Mouse (Mus musculus): ENCODE measurements at regions not wholly inside any gene's neighbourhood (a gene's known extent, or its start where the extent isn't known, plus 50 kb on each side); places are given as distances from the start of the nearest gene placed in this dataset.
A peak's percentile ranks its signal among the peaks of the same experiment; 100 is the strongest.

DNA sequence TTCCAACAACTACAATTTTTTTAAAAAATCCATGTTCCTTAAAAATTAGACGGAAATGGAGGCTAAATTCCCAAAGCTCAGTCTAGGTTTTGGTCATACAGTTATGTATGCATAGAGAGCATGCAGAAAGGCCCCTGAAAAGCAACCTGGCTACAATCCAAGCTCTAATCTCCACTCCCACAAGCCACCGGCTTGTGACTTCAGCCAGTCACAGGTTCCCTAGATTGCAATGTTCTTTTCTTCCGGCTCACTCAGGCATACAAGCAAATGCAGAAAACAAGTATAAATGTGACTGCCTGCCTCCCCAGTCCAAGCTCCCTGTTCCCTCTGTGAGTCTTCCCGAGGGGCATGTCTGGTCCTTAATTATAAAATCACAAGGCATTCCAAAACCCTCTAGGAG is 171.2 kb upstream of the Pou3f3 start:
- no peaks in the 10 kb centered on the region for H3K27me3 ChIP-seq (replicated peaks; ENCODE audit: control insufficient read depth, insufficient read depth, low read length)
- no peak for ATAC-seq (ENCODE audit: low read depth)
- H3K4me3 ChIP-seq (ENCODE audit: low read depth, low read length): no peak overlapping the region
- no peak overlapping the region for H3K27ac ChIP-seq (replicated peaks; ENCODE audit: low read depth, low read length)
- no peaks in the 10 kb centered on the region for H3K9me3 ChIP-seq (ENCODE audit: control insufficient read depth, low read length)
- no peak overlapping the region for H3K4me2 ChIP-seq (ENCODE audit: low read depth, low read length)
- H3K4me1 ChIP-seq (ENCODE audit: control insufficient read depth, insufficient read depth, low read length): no peaks in the 10 kb centered on the region
- no peaks in the 10 kb centered on the region for H3K36me3 ChIP-seq (ENCODE audit: control insufficient read depth, insufficient read depth, low read length)
- 53% methylated on average over 4 of the region's 4 CpGs for WGBS
- DNase-seq (ENCODE audit: low spot score): no peak
- no peak overlapping the region for H3K9ac ChIP-seq (ENCODE audit: low read depth, low read length)

DNA sequence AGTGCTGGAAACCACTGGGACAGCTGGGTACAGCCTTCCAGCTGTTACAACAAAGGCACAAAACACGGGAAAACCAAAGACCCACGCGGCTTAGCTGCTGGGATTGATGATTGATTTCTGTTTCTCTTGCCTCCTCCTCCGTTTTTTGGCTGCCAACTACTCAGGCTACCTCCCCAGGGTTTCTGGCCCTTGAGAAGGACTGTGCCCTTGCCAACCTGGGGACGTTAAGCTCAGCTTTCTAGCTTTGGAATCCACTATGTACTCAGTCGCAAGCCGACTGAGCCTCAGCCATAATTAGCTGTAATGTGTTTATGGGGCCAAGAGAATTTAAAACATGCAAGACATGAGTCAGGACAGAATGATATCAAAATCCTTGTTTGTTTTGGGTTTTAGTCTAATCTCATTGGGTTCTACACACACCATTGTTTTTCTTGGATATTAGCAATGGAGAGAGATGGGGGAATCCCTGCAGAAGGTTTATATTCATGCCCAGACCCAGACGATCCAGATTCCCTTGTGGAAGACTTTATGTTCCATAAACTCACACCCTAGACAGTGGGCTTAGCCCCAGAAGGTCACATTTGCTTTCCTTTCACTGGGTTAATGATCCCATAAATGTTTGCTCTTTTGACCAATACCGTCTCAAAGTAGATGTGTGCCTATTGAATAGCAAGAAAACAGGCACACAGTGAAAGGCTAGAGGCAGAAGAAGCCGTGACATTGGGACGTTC is 167.7 kb upstream of the Pou3f3 start:
- ATAC-seq (ENCODE audit: low read depth): no peak
- Histone ChIP-seq H3K27me3 (replicated peaks; ENCODE audit: control insufficient read depth, insufficient read depth, low read length) (no peaks in the 10 kb centered on the region), H3K36me3 (ENCODE audit: control insufficient read depth, insufficient read depth, low read length) (no peaks in the 10 kb centered on the region), H3K4me2 (ENCODE audit: low read depth, low read length) (no peak overlapping the region), H3K27ac (replicated peaks; ENCODE audit: low read depth, low read length) (no peak overlapping the region), H3K4me1 (ENCODE audit: control insufficient read depth, insufficient read depth, low read length) (no peaks in the 10 kb centered on the region), H3K4me3 (ENCODE audit: low read depth, low read length) (no peak overlapping the region), H3K9ac (ENCODE audit: low read depth, low read length) (no peak overlapping the region), H3K9me3 (ENCODE audit: control insufficient read depth, low read length) (no peaks in the 10 kb centered on the region)
- 57% methylated on average over 11 of the region's 11 CpGs for WGBS
- no peak for DNase-seq (ENCODE audit: low spot score)

DNA sequence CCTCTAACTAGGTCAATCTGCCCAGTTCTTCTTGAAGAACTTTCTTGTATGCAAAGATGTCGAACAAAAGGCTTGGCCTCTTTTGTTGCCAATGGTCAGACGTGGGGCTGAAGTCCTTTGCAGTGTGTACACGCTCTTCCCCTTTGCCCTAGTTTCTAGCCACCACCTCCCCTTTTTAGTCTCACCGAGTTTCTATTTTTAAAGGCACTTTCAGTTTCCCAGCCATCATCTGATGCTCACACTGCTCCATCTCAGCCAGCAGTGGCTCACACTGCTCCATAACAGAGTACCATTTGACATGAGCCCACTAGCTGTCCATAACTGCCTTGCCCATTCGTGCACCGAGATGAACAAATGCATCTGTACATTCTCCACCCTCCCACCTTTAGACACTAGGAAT is 162.7 kb upstream of the Pou3f3 start:
- Histone ChIP-seq H3K4me2 (ENCODE audit: low read depth, low read length) (no peak overlapping the region), H3K27ac (replicated peaks; ENCODE audit: low read depth, low read length) (no peak overlapping the region), H3K27me3 (replicated peaks; ENCODE audit: control insufficient read depth, insufficient read depth, low read length) (no peaks in the 10 kb centered on the region), H3K9me3 (ENCODE audit: control insufficient read depth, low read length) (no peaks in the 10 kb centered on the region), H3K4me3 (ENCODE audit: low read depth, low read length) (no peak overlapping the region), H3K9ac (ENCODE audit: low read depth, low read length) (no peak overlapping the region), H3K36me3 (ENCODE audit: control insufficient read depth, insufficient read depth, low read length) (no peaks in the 10 kb centered on the region), H3K4me1 (ENCODE audit: control insufficient read depth, insufficient read depth, low read length) (no peaks in the 10 kb centered on the region)
- no peak for DNase-seq (ENCODE audit: low spot score)
- WGBS: 79% methylated on average over 6 of the region's 6 CpGs
- ATAC-seq (ENCODE audit: low read depth): no peak

DNA sequence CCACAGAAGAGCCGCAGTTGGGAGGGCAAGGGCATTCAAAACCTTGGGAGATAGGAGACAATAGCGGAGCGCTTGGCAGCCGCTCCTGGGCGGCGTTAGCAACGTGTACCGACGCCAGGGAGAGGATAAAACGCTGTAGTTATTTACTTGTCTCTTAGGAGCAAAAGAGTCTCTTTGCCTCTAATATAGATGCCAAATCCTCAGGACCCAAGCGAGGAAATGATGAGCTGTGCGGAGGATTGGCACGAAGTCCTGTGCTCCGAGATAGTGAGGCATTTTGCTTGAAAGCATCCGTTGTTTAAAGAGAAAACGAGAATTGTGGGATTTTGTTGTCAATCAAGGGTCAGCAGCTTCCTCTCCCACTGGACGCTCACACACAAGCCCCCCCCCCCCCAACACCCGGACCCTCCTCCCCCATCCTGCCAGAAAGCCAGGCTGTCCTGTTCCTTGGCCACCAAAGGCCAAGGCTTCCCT is 156.5 kb upstream of the Pou3f3 start:
- no peak for DNase-seq (ENCODE audit: low spot score)
- ATAC-seq (ENCODE audit: low read depth): no peak
- Histone ChIP-seq H3K27ac (replicated peaks; ENCODE audit: low read depth, low read length) (no peak overlapping the region), H3K4me1 (ENCODE audit: control insufficient read depth, insufficient read depth, low read length) (0 out of 2 replicates have a peak, but pooled peaks cover 4% of the 10 kb centered on the region), H3K9ac (ENCODE audit: low read depth, low read length) (no peak overlapping the region), H3K4me3 (ENCODE audit: low read depth, low read length) (no peak overlapping the region), H3K36me3 (ENCODE audit: control insufficient read depth, insufficient read depth, low read length) (no peaks in the 10 kb centered on the region), H3K27me3 (replicated peaks; ENCODE audit: control insufficient read depth, insufficient read depth, low read length) (no peaks in the 10 kb centered on the region), H3K9me3 (ENCODE audit: control insufficient read depth, low read length) (no peaks in the 10 kb centered on the region), H3K4me2 (ENCODE audit: low read depth, low read length) (0 out of 2 replicates have a peak overlapping the region, but pooled peaks have one; percentile 22)
- WGBS: 66% methylated on average over 18 of the region's 18 CpGs

DNA sequence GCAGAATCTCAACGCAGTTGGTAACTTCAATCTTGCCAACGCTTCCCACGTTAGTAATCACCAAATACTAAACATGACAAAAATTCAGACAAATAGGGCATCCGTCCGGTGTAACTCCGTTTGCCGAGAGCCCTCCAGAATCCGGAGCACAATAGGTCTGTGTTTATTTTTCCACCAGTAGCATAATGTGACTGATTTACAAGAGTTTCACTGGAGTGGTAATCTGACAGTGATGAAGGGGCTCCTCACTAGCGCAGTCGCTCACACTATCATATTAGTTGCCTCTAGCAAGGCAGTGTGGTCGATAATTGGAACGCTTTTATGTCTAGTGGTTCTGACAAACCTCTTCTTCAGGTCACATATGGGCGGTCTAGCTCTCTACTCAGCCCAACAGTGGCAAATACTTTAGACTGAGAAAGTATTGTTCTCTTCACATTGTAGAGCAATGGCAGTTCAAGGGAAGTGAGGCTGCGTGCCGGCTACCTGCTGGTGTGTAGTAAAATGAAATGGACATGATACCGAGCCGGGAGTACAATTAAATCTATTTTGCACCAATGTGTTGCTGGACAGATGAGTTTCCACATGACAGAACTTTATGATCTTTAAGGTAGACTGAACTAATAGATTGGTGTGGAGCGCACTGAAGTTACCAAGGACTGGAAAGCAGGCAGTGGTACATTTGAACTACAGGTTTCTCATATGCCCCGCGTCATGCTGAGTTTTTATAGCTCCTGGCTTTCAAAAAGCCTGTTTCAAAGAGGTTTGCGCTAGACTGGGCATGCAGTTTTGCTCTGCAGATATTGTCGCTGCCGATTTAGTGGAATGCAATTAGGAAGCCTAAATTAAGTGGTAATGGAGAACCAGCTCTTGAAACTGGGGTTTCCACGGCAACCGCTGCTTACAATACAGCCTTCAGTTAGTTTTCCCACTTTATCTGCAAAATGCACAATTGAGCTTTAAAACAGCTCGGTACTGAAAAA is 155.7 kb upstream of the Pou3f3 start:
- Histone ChIP-seq H3K27me3 (replicated peaks; ENCODE audit: control insufficient read depth, insufficient read depth, low read length) (no peaks in the 10 kb centered on the region), H3K4me3 (ENCODE audit: low read depth, low read length) (no peak overlapping the region), H3K9ac (ENCODE audit: low read depth, low read length) (no peak overlapping the region), H3K4me1 (ENCODE audit: control insufficient read depth, insufficient read depth, low read length) (0 out of 2 replicates have a peak, but pooled peaks cover 4% of the 10 kb centered on the region), H3K36me3 (ENCODE audit: control insufficient read depth, insufficient read depth, low read length) (no peaks in the 10 kb centered on the region), H3K27ac (replicated peaks; ENCODE audit: low read depth, low read length) (no peak overlapping the region), H3K4me2 (ENCODE audit: low read depth, low read length) (0 out of 2 replicates have a peak overlapping the region, but pooled peaks have one; percentile 22), H3K9me3 (ENCODE audit: control insufficient read depth, low read length) (no peaks in the 10 kb centered on the region)
- 65% methylated on average over 26 of the region's 26 CpGs for WGBS
- ATAC-seq (ENCODE audit: low read depth): no peak; the same call in 1 of the 2 replicates
- DNase-seq (ENCODE audit: low spot score): peak; percentile 61

DNA sequence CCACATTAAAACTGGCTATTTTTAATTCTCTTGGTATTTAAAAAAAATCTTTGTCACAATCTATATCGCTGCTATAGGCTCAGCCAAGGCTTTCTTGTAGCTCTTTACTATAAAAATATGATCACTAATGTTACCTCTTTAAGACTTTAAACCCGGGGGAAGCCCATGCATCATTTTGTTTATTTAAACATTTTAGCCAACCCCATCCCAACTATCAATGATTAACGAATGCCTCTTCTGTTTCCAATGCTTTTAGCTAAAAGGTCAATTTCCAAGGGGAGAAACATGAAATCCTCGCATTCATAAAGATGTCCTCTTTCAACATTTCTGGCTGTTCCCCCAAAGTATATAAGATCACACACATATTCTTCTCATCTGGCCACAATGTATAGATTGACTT is 153.6 kb upstream of the Pou3f3 start:
- no peaks in the 10 kb centered on the region for H3K36me3 ChIP-seq (ENCODE audit: control insufficient read depth, insufficient read depth, low read length)
- H3K4me1 ChIP-seq (ENCODE audit: control insufficient read depth, insufficient read depth, low read length): 0 out of 2 replicates have a peak, but pooled peaks cover 4% of the 10 kb centered on the region
- no peak overlapping the region for H3K4me3 ChIP-seq (ENCODE audit: low read depth, low read length)
- H3K4me2 ChIP-seq (ENCODE audit: low read depth, low read length): no peak overlapping the region
- WGBS: 62% methylated on average over 4 of the region's 4 CpGs
- no peaks in the 10 kb centered on the region for H3K27me3 ChIP-seq (replicated peaks; ENCODE audit: control insufficient read depth, insufficient read depth, low read length)
- no peak for DNase-seq (ENCODE audit: low spot score)
- H3K9ac ChIP-seq (ENCODE audit: low read depth, low read length): no peak overlapping the region
- ATAC-seq (ENCODE audit: low read depth): no peak
- no peak overlapping the region for H3K27ac ChIP-seq (replicated peaks; ENCODE audit: low read depth, low read length)
- no peaks in the 10 kb centered on the region for H3K9me3 ChIP-seq (ENCODE audit: control insufficient read depth, low read length)

DNA sequence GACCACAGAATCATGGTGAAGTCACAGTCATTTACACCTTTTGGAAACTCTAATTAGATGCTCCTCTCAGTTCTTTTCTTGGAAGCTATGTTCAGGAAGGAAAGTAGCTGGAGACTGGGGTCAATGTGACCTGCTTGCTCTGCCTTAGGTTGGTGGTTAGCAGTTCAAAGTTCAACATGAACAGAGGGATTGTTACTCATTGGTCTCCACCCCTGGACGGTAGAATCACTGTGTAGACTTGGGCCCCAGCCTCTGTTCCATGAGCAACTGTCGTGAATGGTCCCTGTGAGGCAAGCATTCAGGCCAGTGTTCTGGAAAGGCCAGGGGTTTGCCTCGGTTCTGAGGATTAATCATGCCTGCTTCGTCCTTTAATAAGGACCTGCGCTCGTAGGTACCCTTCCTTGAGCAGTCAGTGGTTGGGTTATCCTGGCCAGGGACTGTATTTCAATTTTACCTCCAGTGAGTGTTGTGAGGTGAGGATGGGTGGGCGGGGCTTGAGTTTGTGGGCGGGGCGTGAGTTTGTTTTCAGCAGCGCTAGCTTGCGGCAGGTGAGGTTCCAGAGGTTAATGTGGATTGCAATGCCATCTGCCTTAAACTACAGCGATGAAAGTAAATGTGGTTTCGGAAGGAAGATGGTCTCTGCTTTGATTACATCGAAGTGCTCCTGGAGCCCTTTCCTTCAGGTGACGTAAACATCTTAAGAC is 152.6 kb upstream of the Pou3f3 start:
- Histone ChIP-seq H3K4me3 (ENCODE audit: low read depth, low read length) (no peak overlapping the region), H3K9ac (ENCODE audit: low read depth, low read length) (no peak overlapping the region), H3K27me3 (replicated peaks; ENCODE audit: control insufficient read depth, insufficient read depth, low read length) (no peaks in the 10 kb centered on the region), H3K9me3 (ENCODE audit: control insufficient read depth, low read length) (no peaks in the 10 kb centered on the region), H3K4me2 (ENCODE audit: low read depth, low read length) (peak overlapping the region; percentile 20; the same call in 1 of the 2 replicates), H3K4me1 (ENCODE audit: control insufficient read depth, insufficient read depth, low read length) (0 out of 2 replicates have a peak, but pooled peaks cover 4% of the 10 kb centered on the region), H3K27ac (replicated peaks; ENCODE audit: low read depth, low read length) (no peak overlapping the region), H3K36me3 (ENCODE audit: control insufficient read depth, insufficient read depth, low read length) (no peaks in the 10 kb centered on the region)
- 45% methylated on average over 15 of the region's 15 CpGs for WGBS
- no peak for ATAC-seq (ENCODE audit: low read depth)
- DNase-seq (ENCODE audit: low spot score): no peak

DNA sequence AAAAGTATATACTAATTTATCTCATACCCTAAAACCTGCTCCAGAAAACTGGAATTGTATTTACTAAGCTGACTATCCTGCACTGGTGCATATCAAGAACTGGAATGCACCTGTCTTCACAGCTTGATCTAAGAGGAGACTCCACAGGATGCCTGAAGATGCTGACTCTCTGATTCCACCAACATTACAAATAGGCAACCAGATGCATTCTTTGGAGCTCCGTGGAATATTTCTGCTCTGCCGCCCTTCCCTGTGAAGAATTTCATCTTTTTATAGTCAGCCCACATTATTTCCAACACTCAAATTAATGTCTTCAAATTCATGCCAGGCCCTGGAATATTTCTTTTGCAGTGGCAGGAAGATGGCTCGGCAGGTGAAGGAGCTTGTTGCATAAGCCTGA is 148.7 kb upstream of the Pou3f3 start:
- 95% methylated on average over 3 of the region's 3 CpGs for WGBS
- H3K4me2 ChIP-seq (ENCODE audit: low read depth, low read length): no peak overlapping the region
- no peak overlapping the region for H3K4me3 ChIP-seq (ENCODE audit: low read depth, low read length)
- ATAC-seq (ENCODE audit: low read depth) (no peak), DNase-seq (ENCODE audit: low spot score) (no peak)
- no peaks in the 10 kb centered on the region for H3K36me3 ChIP-seq (ENCODE audit: control insufficient read depth, insufficient read depth, low read length)
- no peaks in the 10 kb centered on the region for H3K9me3 ChIP-seq (ENCODE audit: control insufficient read depth, low read length)
- no peaks in the 10 kb centered on the region for H3K4me1 ChIP-seq (ENCODE audit: control insufficient read depth, insufficient read depth, low read length)
- no peaks in the 10 kb centered on the region for H3K27me3 ChIP-seq (replicated peaks; ENCODE audit: control insufficient read depth, insufficient read depth, low read length)
- no peak overlapping the region for H3K27ac ChIP-seq (replicated peaks; ENCODE audit: low read depth, low read length)
- H3K9ac ChIP-seq (ENCODE audit: low read depth, low read length): no peak overlapping the region

All from embryonic facial prominence, embryonic 14.5 days (tissue).